Comparison of ENCODE assay signal across 14 mouse cellular contexts in the genomic region with DNA sequence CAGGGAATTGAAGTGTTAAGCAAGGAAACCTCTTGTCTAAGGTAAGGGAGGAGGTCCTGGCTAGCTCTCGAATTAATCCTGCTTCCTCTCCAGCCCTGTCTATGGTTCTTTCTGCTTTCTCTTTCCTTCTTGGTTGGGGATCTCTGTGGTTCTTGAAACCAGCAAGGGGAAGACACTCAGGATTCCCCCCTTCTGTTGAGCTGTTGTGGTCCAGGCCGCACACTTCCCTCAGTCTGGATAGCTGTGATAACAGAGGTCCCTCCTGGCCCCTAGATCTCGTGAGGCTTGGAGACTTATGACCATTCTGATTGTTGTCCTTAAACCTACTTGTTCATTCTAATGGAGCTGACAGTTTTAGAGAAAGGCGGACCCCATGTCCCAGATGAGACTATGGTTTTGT. TPM values are rescaled to one million over a fixed set of nuclear protein-coding genes. Genes with fewer than 3 reads are reported as not detected.
DNase-seq lines count a peak whose midpoint lies in the region; ATAC-seq and TF ChIP-seq lines count a peak whose summit lies in the region.
"Had no signal": no experiment of that assay in that cellular context is flagged by ENCODE, and none has a peak within 500 bp of the region (broad histone marks: within the 10 kb centered on the region; RNA-seq: fewer than 3 reads in every experiment).

No protein-coding gene starts in this region.

- peak; percentile 10 for DNase-seq in cerebellum, adult 11-12 months
- no peak for DNase-seq in cerebellum, postnatal 10 days
- no peak for DNase-seq in stomach, postnatal 0 days (ENCODE audit: low spot score)
- DNase-seq in liver, embryonic 13.5 days = peak; percentile 76
- DNase-seq in kidney, adult 2 months = no peak
- DNase-seq: cerebellum, adult 8-10 months; kidney, postnatal 14 days; layer of hippocampus, postnatal 36 days had no signal

- no peak for ATAC-seq in stomach, embryonic 15.5 days (ENCODE audit: insufficient read depth, low FRiP score, low read depth)
- no peak for ATAC-seq in stomach, postnatal 0 days (ENCODE audit: low FRiP score, low TSS enrichment)
- ATAC-seq in liver, embryonic 13.5 days (ENCODE audit: low read depth) = peak; percentile 36
- ATAC-seq in forebrain, embryonic 15.5 days (replicated peaks) = no peak

- peaks cover 12% of the 10 kb centered on the region; the same call in 1 of the 2 replicates for H3K36me3 ChIP-seq in stomach, embryonic 15.5 days
- H3K36me3 ChIP-seq in stomach, postnatal 0 days (ENCODE audit: control insufficient read depth, insufficient read depth, low read length) = no peaks in the 10 kb centered on the region
- peaks cover 36% of the 10 kb centered on the region for H3K36me3 ChIP-seq in liver, embryonic 13.5 days
- peaks cover 2% of the 10 kb centered on the region; the same call in 1 of the 2 replicates for H3K36me3 ChIP-seq in small intestine, adult 2 months (ENCODE audit: control insufficient read depth, insufficient read depth, low read length)
- no peaks in the 10 kb centered on the region for H3K36me3 ChIP-seq in kidney, adult 2 months (ENCODE audit: control insufficient read depth, insufficient read depth, low read length)
- H3K36me3 ChIP-seq in forebrain, embryonic 15.5 days = 0 out of 2 replicates have a peak, but pooled peaks cover 4% of the 10 kb centered on the region

- no peak for TF ChIP-seq EP300 in stomach, postnatal 0 days (optimal IDR thresholded peaks at IDR 0.05)

- no peak for TF ChIP-seq POLR2A in small intestine, adult 2 months (IDR thresholded peaks at IDR 0.05; ENCODE audit: low read depth, low read length)
- TF ChIP-seq POLR2A in kidney, adult 2 months (IDR thresholded peaks at IDR 0.05; ENCODE audit: low read depth, low read length) = no peak

- no peak overlapping the region for H3K9ac ChIP-seq in stomach, embryonic 15.5 days
- H3K9ac ChIP-seq in stomach, postnatal 0 days (ENCODE audit: low read length) = no peak overlapping the region
- peak overlapping the region; percentile 99 for H3K9ac ChIP-seq in liver, embryonic 13.5 days
- H3K9ac ChIP-seq in forebrain, embryonic 15.5 days (replicated peaks) = no peak overlapping the region
- H3K9ac ChIP-seq: forebrain, embryonic 12.5 days; limb, embryonic 12.5 days had no signal

- no peak overlapping the region for H3K27ac ChIP-seq in stomach, embryonic 15.5 days
- no peak overlapping the region for H3K27ac ChIP-seq in stomach, postnatal 0 days (replicated peaks)
- H3K27ac ChIP-seq in liver, embryonic 13.5 days = peak overlapping the region; percentile 95
- 0 out of 2 replicates have a peak overlapping the region, but pooled peaks have one; percentile 38 for H3K27ac ChIP-seq in small intestine, adult 2 months (ENCODE audit: insufficient read depth, low read depth, low read length)
- H3K27ac ChIP-seq in kidney, adult 2 months (ENCODE audit: insufficient read depth, low read depth, low read length) = no peak overlapping the region
- no peak overlapping the region for H3K27ac ChIP-seq in forebrain, embryonic 15.5 days (replicated peaks)
- H3K27ac ChIP-seq: forebrain, embryonic 12.5 days; limb, embryonic 12.5 days had no signal

- no peaks in the 10 kb centered on the region for H3K27me3 ChIP-seq in stomach, embryonic 15.5 days (replicated peaks)
- H3K27me3 ChIP-seq in stomach, postnatal 0 days (ENCODE audit: control insufficient read depth, insufficient read depth, low read length) = no peaks in the 10 kb centered on the region
- H3K27me3 ChIP-seq in liver, embryonic 13.5 days = no peaks in the 10 kb centered on the region
- H3K27me3 ChIP-seq in small intestine, adult 2 months (ENCODE audit: control insufficient read depth, insufficient read depth, low read length) = no peaks in the 10 kb centered on the region
- H3K27me3 ChIP-seq in kidney, adult 2 months (replicated peaks; ENCODE audit: control insufficient read depth, insufficient read depth, low read length) = no peaks in the 10 kb centered on the region
- H3K27me3 ChIP-seq in forebrain, embryonic 15.5 days = no peaks in the 10 kb centered on the region
- H3K27me3 ChIP-seq: forebrain, embryonic 12.5 days; limb, embryonic 12.5 days had no signal

- WGBS in stomach, embryonic 15.5 days = 79% methylated on average over 4 of the region's 4 CpGs
- 91% methylated on average over 4 of the region's 4 CpGs for WGBS in stomach, postnatal 0 days
- WGBS in liver, embryonic 13.5 days (ENCODE audit: insufficient replicate concordance) = 8% methylated on average over 4 of the region's 4 CpGs
- 78% methylated on average over 4 of the region's 4 CpGs for WGBS in small intestine, adult 2 months
- WGBS in kidney, adult 2 months = 85% methylated on average over 4 of the region's 4 CpGs
- WGBS in forebrain, embryonic 15.5 days = 93% methylated on average over 4 of the region's 4 CpGs

- H3K4me1 ChIP-seq in stomach, embryonic 15.5 days = peaks cover 23% of the 10 kb centered on the region
- H3K4me1 ChIP-seq in stomach, postnatal 0 days (replicated peaks; ENCODE audit: control insufficient read depth, insufficient read depth) = no peaks in the 10 kb centered on the region
- H3K4me1 ChIP-seq in liver, embryonic 13.5 days (replicated peaks) = peaks cover 78% of the 10 kb centered on the region
- peaks cover 15% of the 10 kb centered on the region; the same call in 1 of the 2 replicates for H3K4me1 ChIP-seq in small intestine, adult 2 months (ENCODE audit: control insufficient read depth, insufficient read depth, insufficient read length, low read length)
- H3K4me1 ChIP-seq in kidney, adult 2 months (ENCODE audit: control insufficient read depth, insufficient read depth, low read length) = peaks cover 28% of the 10 kb centered on the region
- H3K4me1 ChIP-seq in forebrain, embryonic 15.5 days = peaks cover 41% of the 10 kb centered on the region

- no peaks in the 10 kb centered on the region for H3K9me3 ChIP-seq in stomach, embryonic 15.5 days
- no peaks in the 10 kb centered on the region for H3K9me3 ChIP-seq in stomach, postnatal 0 days (ENCODE audit: control insufficient read depth, low read length)
- no peaks in the 10 kb centered on the region for H3K9me3 ChIP-seq in liver, embryonic 13.5 days (replicated peaks)
- H3K9me3 ChIP-seq in forebrain, embryonic 15.5 days = no peaks in the 10 kb centered on the region
- H3K9me3 ChIP-seq: forebrain, embryonic 12.5 days; limb, embryonic 12.5 days had no signal

- H3K4me2 ChIP-seq in stomach, embryonic 15.5 days = peak overlapping the region; percentile 16; the same call in 1 of the 2 replicates
- H3K4me2 ChIP-seq in stomach, postnatal 0 days (replicated peaks; ENCODE audit: low read depth) = no peak overlapping the region
- H3K4me2 ChIP-seq in liver, embryonic 13.5 days = peak overlapping the region; percentile 97
- no peak overlapping the region for H3K4me2 ChIP-seq in forebrain, embryonic 15.5 days (replicated peaks)
- H3K4me2 ChIP-seq: forebrain, embryonic 12.5 days; limb, embryonic 12.5 days; midbrain, embryonic 11.5 days had no signal

- no peak overlapping the region for H3K4me3 ChIP-seq in stomach, embryonic 15.5 days (replicated peaks)
- H3K4me3 ChIP-seq in stomach, postnatal 0 days (ENCODE audit: low read depth, low read length) = no peak overlapping the region
- H3K4me3 ChIP-seq in liver, embryonic 13.5 days (replicated peaks) = peak overlapping the region; percentile 95
- no peak overlapping the region for H3K4me3 ChIP-seq in small intestine, adult 2 months (ENCODE audit: low read depth, low read length)
- H3K4me3 ChIP-seq in kidney, adult 2 months (ENCODE audit: insufficient read depth, low read depth, low read length) = no peak overlapping the region
- no peak overlapping the region for H3K4me3 ChIP-seq in forebrain, embryonic 15.5 days
- H3K4me3 ChIP-seq: forebrain, embryonic 12.5 days; limb, embryonic 12.5 days had no signal

- TF ChIP-seq CTCF in stomach, postnatal 0 days (IDR thresholded peaks at IDR 0.05; ENCODE audit: low read depth) = no peak
- TF ChIP-seq CTCF in small intestine, adult 2 months (IDR thresholded peaks at IDR 0.05; ENCODE audit: extremely low read depth, insufficient read length, insufficient replicate concordance, low read depth, low read length) = no peak
- TF ChIP-seq CTCF in kidney, adult 2 months (conservative IDR thresholded peaks at IDR 0.05; ENCODE audit: insufficient read depth, insufficient read length, low read depth, low read length) = no peak

RNA-seq across cellular contexts. Expression of a gene that starts 3.9 kb away (rescaled TPM):
- 28.2 and 29.3 TPM in 2 replicates for polyA plus RNA-seq in stomach, embryonic 15.5 days (2015; fragmentation: Nextera tagmentation; extraction: Ambion mirVana)
- polyA plus RNA-seq in stomach, postnatal 0 days (2015; fragmentation: Nextera tagmentation; extraction: Ambion mirVana) = 13.3 and 17.1 TPM in 2 replicates
- 32.6 and 36.9 TPM in 2 replicates for polyA plus RNA-seq in liver, embryonic 13.5 days (2015; fragmentation: Nextera tagmentation; extraction: Ambion mirVana)
- 18.6 and 34.9 TPM in 2 replicates for polyA plus RNA-seq in small intestine, adult 2 months (2012; rRNA removed)
- 29.9 and 35.3 TPM in 2 replicates for polyA plus RNA-seq in kidney, adult 2 months (2012; rRNA removed)
- 53.9 and 58.0 TPM in 2 replicates for polyA plus RNA-seq in forebrain, embryonic 15.5 days (2015; fragmentation: Nextera tagmentation; extraction: Ambion mirVana)

RNA-seq across cellular contexts. Expression of a gene that starts 6.8 kb away (rescaled TPM):
- 21.2 and 22.0 TPM in 2 replicates for polyA plus RNA-seq in stomach, embryonic 15.5 days (2015; fragmentation: Nextera tagmentation; extraction: Ambion mirVana)
- polyA plus RNA-seq in stomach, postnatal 0 days (2015; fragmentation: Nextera tagmentation; extraction: Ambion mirVana) = 11.7 and 13.4 TPM in 2 replicates
- polyA plus RNA-seq in liver, embryonic 13.5 days (2015; fragmentation: Nextera tagmentation; extraction: Ambion mirVana) = 20.0 and 21.6 TPM in 2 replicates
- 9.5 and 14.2 TPM in 2 replicates for polyA plus RNA-seq in small intestine, adult 2 months (2012; rRNA removed)
- 19.5 and 19.9 TPM in 2 replicates for polyA plus RNA-seq in kidney, adult 2 months (2012; rRNA removed)
- polyA plus RNA-seq in forebrain, embryonic 15.5 days (2015; fragmentation: Nextera tagmentation; extraction: Ambion mirVana) = 23.3 and 26.8 TPM in 2 replicates

RNA-seq across cellular contexts. Expression of a gene that starts 23.9 kb away (rescaled TPM):
- 227 and 254 TPM in 2 replicates for polyA plus RNA-seq in stomach, embryonic 15.5 days (2015; fragmentation: Nextera tagmentation; extraction: Ambion mirVana)
- 186 and 196 TPM in 2 replicates for polyA plus RNA-seq in stomach, postnatal 0 days (2015; fragmentation: Nextera tagmentation; extraction: Ambion mirVana)
- 199 and 225 TPM in 2 replicates for polyA plus RNA-seq in liver, embryonic 13.5 days (2015; fragmentation: Nextera tagmentation; extraction: Ambion mirVana)
- 13.8 and 21.7 TPM in 2 replicates for polyA plus RNA-seq in small intestine, adult 2 months (2012; rRNA removed)
- polyA plus RNA-seq in kidney, adult 2 months (2012; rRNA removed) = 38.2 and 52.5 TPM in 2 replicates
- 264 and 266 TPM in 2 replicates for polyA plus RNA-seq in forebrain, embryonic 15.5 days (2015; fragmentation: Nextera tagmentation; extraction: Ambion mirVana)

RNA-seq across cellular contexts. Expression of a gene that starts 35.5 kb away (rescaled TPM):
- polyA plus RNA-seq in stomach, embryonic 15.5 days (2015; fragmentation: Nextera tagmentation; extraction: Ambion mirVana) = 41.4 and 42.2 TPM in 2 replicates
- polyA plus RNA-seq in stomach, postnatal 0 days (2015; fragmentation: Nextera tagmentation; extraction: Ambion mirVana) = 30.2 and 31.2 TPM in 2 replicates
- 18.6 and 19.3 TPM in 2 replicates for polyA plus RNA-seq in liver, embryonic 13.5 days (2015; fragmentation: Nextera tagmentation; extraction: Ambion mirVana)
- 3.1 and 5.6 TPM in 2 replicates for polyA plus RNA-seq in small intestine, adult 2 months (2012; rRNA removed)
- polyA plus RNA-seq in kidney, adult 2 months (2012; rRNA removed) = 12.0 and 15.1 TPM in 2 replicates
- 116 and 124 TPM in 2 replicates for polyA plus RNA-seq in forebrain, embryonic 15.5 days (2015; fragmentation: Nextera tagmentation; extraction: Ambion mirVana)

RNA-seq across cellular contexts. Expression of a gene that starts 35.8 kb away (rescaled TPM):
- 1.3 and 1.4 TPM in 2 replicates for polyA plus RNA-seq in stomach, embryonic 15.5 days (2015; fragmentation: Nextera tagmentation; extraction: Ambion mirVana)
- 0.29 and 0.41 TPM in 2 replicates for polyA plus RNA-seq in stomach, postnatal 0 days (2015; fragmentation: Nextera tagmentation; extraction: Ambion mirVana)
- polyA plus RNA-seq in liver, embryonic 13.5 days (2015; fragmentation: Nextera tagmentation; extraction: Ambion mirVana) = 0.12 and 0.39 TPM in 2 replicates
- 0.06 and 0.25 TPM in 2 replicates for polyA plus RNA-seq in small intestine, adult 2 months (2012; rRNA removed)
- 1.3 and 1.5 TPM in 2 replicates for polyA plus RNA-seq in kidney, adult 2 months (2012; rRNA removed)
- polyA plus RNA-seq in forebrain, embryonic 15.5 days (2015; fragmentation: Nextera tagmentation; extraction: Ambion mirVana) = 4.7 and 5.2 TPM in 2 replicates

Comparison
In these comparisons a context has a peak if more than half of its experiments do, and no peak if none do; other contexts are left out.
1. DNase-seq: peak in cerebellum, adult 11-12 months (single experiment) and liver, embryonic 13.5 days (single experiment); none in cerebellum, postnatal 10 days (0 of 2), stomach, postnatal 0 days (single experiment) and kidney, adult 2 months (single experiment).
2. H3K4me2 ChIP-seq: peak in stomach, embryonic 15.5 days (single experiment) and liver, embryonic 13.5 days (single experiment); none in stomach, postnatal 0 days (single experiment) and forebrain, embryonic 15.5 days (single experiment).
3. H3K27ac ChIP-seq: peak in liver, embryonic 13.5 days (single experiment) and small intestine, adult 2 months (single experiment); none in stomach, embryonic 15.5 days (single experiment), stomach, postnatal 0 days (single experiment), kidney, adult 2 months (single experiment) and forebrain, embryonic 15.5 days (single experiment).